Mouse (Mus musculus): ENCODE results near the gene Elovl4. TPM values are rescaled to one million over a fixed set of nuclear protein-coding genes. Genes with fewer than 3 reads are reported as not detected.

Elovl4 gene
- polyA plus RNA-seq (2012; rRNA removed) = 43.8 and 46.5 TPM in 2 replicates

GRCm38 (mm10) chr9:83805977-83806815 lies at the start of gene Elovl4:
Elovl4 (minus strand) TSS chr9:83806277.

DNA sequence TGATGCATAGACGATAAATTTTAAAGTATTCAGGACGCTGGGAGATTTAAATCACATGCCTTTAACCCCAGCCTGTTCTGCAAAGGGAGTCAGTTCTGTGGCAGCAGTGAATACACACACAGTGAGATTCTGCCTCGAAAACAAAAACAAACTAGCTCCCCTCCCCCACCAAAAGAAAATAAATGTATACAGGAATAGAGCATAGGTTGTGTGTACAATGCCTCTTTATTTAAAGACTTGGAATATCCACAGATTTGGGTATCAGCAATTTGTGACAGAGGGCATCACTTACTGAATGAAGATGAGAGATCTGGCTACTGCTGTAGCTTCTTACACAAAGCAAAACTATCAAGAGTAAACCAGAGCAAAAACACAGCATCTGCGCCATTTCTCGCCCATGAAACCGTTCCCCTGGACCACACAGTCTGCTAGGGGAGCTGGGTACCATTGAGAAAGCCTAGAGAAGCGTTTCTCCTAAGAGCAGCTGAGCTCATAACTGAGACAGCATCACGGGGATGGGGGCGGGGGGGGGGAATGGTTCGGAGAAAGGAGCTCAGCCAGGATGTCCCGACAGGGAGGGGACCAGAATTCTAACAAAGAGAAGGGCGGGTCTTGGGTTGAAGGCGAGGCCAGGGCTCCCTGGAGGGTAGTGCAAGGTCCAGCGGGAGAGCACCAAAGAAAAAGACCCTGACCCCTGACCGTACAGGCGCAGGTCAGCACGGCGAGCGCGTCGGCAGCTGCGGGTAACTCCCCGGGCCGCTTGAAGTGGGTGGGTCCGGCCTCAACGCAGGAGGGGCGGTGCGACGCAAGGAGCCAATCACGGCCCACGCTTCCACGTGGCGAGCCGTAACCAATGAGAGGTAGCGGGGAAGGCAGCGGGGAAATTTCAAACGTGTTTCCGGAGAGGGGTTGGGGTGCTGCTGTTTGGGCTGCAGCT lies 28.0 kb upstream of the Elovl4 start, which contains the start of gene Ttk:
TSS of gene Ttk (plus strand) at position 879 of the 937 bp plus-strand sequence.

Other genes with a start within 250 kb of the Elovl4 start
- 3.1 and 4.2 TPM in 2 replicates for gene Ttk, start 28.4 kb upstream of the Elovl4 start, polyA plus RNA-seq (2012; rRNA removed)
- gene Bckdhb, start 118.9 kb upstream of the Elovl4 start, polyA plus RNA-seq (2012; rRNA removed) = 25.4 and 30.1 TPM in 2 replicates

Data from central nervous system, embryonic 18 days (tissue).